Mouse (Mus musculus): ENCODE measurements around the gene H2-K1. TPM values are rescaled to one million over a fixed set of nuclear protein-coding genes. Genes with fewer than 3 reads are reported as not detected.
A peak's percentile ranks its signal among the peaks of the same experiment; 100 is the strongest.

Gene H2-K1
- polyA plus RNA-seq, 1 experiment from 2014 or later: 23.4 TPM

DNA sequence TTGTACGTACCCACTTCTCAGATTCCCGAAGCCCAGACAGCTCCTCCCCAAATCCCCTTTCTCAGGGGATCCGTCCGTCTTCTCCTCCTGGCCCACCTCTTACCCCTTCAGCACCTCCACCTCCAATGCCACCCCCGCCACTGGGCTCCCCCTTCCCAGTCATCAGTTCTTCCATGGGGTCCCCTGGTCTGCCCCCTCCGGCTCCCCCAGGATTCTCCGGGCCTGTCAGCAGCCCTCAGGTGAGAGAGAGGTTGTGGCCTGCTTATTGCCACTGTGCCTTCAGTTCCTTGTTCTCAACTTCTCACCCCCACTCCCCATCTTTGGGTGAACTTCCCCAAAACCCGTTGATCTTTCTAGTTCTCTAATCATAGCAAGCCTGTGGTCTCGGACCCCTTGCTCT, 32.7 kb upstream of the H2-K1 start:
- Histone ChIP-seq H3K27ac (replicated peaks) (peak overlapping the region; percentile 98), H3K36me3 (peaks cover 66% of the 10 kb centered on the region), H3K4me2 (peak overlapping the region; percentile 94), H3K4me3 (peak overlapping the region; percentile 77), H3K4me1 (peaks cover 47% of the 10 kb centered on the region), H3K9ac (peak overlapping the region; percentile 92), H3K27me3 (replicated peaks) (peaks cover 6% of the 10 kb centered on the region), H3K9me3 (no peaks in the 10 kb centered on the region)
- 50% methylated on average over 9 of the region's 9 CpGs for WGBS
- ATAC-seq (ENCODE audit: extremely low read depth, insufficient number of reproducible peaks, low FRiP score, low TSS enrichment): no peak

DNA sequence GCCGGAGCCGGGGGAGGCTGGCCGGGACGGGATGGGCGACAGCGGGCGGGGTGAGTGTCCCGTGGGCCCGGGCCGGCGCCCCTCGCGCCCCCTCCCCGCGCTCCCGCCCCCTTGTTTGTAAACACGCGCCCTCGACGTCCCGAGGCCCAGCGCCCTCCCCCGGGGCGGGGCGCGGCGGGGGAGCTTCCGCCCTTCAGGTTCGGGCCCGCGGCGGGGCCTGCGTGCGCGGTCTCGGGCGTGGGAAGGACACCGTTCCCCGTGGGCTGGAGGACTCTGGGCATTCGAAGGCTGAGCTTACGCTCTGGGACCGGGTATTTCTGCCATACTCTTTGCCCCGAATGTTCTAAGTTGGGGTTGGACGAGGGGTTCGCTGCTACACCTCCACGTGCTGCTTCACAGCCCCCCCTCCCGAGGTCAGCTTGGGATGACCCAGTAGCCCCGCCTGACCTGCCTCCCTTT, 32.1 kb upstream of the H2-K1 start:
- peak overlapping the region; percentile 94 for H3K4me2 ChIP-seq
- peaks cover 49% of the 10 kb centered on the region for H3K4me1 ChIP-seq
- no peaks in the 10 kb centered on the region for H3K9me3 ChIP-seq
- peak overlapping the region; percentile 77 for H3K4me3 ChIP-seq
- ATAC-seq (ENCODE audit: extremely low read depth, insufficient number of reproducible peaks, low FRiP score, low TSS enrichment): peak; percentile 21; the same call in 1 of the 2 replicates
- peaks cover 60% of the 10 kb centered on the region for H3K36me3 ChIP-seq
- peak overlapping the region; percentile 98 for H3K27ac ChIP-seq (replicated peaks)
- no peaks in the 10 kb centered on the region for H3K27me3 ChIP-seq (replicated peaks)
- under 1% methylated on average over 45 of the region's 48 CpGs for WGBS
- peak overlapping the region; percentile 92 for H3K9ac ChIP-seq

DNA sequence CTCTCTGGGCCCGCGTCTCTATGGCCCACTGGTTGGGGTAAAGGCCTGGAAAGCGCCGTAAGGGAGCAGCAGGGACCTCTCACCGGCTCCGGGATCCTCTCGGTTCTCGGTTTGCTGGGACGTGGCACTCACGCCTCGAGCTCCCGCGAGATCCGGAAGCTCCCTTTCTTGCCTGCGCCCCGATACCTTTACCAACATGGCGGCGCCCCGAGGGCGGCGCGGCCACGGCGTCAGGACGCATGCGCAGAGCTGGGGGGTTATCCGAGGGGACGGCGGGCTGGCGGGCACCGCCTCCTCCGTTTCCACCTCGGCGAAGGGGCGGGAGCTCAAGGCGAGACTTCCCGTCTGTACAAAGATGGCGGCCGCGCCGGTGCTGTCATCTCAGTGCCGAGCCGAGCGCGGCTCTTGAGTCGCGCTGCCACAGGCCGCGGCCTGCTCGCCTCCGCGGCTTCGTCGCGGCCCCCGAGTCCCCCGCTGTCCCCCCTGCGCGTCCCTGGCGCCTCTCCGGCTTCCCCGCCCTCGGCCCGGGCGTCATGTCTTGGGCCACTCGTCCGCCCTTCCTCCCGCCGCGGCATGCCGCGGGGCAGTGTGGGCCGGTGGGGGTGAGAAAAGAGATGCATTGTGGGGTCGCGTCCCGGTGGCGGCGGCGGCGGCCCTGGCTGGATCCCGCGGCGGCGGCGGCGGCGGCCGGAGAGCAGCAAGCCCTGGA, 31.5 kb upstream of the H2-K1 start, which contains the start of the genes Slc39a7 and Rxrb:
Gene Slc39a7 (minus strand): TSS at position 218 of the 709 bp plus-strand sequence.
Gene Rxrb (plus strand): TSS at position 348 of the 709 bp plus-strand sequence.
- Histone ChIP-seq H3K36me3 (peaks cover 54% of the 10 kb centered on the region), H3K4me3 (peak within 1 kb of the TSS; percentile 77), H3K4me1 (peaks cover 55% of the 10 kb centered on the region), H3K27ac (replicated peaks) (peak within 1 kb of the TSS; percentile 98), H3K4me2 (peak within 1 kb of the TSS; percentile 94), H3K27me3 (replicated peaks) (no peaks in the 10 kb centered on the region), H3K9ac (peak within 1 kb of the TSS; percentile 92), H3K9me3 (no peaks in the 10 kb centered on the region)
- under 1% methylated on average over 78 of the region's 88 CpGs for WGBS
- peak; percentile 72 for ATAC-seq (ENCODE audit: extremely low read depth, insufficient number of reproducible peaks, low FRiP score, low TSS enrichment)

DNA sequence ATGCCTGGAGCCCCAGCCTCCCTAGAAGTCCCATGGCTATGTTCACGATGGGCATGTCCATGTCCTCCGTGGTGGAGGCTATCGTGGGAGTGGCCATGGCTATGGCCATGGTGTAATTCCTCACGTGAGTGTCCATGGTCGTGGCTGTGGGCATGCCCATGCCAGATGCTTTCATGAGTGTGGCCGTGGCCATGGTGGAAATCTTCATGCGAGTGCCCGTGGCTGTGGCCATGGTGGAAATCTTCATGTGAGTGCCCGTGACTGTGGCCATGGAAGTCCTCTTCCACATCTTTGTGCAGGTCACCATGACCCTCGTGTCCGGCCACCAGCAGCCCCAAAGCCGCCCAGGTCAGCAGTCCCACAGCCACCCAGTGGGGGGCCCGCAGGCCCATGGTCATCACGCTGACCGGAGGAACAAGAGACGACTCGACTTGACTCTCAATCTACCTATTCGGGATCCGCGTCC, 30.7 kb upstream of the H2-K1 start:
- no peaks in the 10 kb centered on the region for H3K9me3 ChIP-seq
- peak overlapping the region; percentile 94 for H3K4me2 ChIP-seq
- no peaks in the 10 kb centered on the region for H3K27me3 ChIP-seq (replicated peaks)
- H3K27ac ChIP-seq (replicated peaks): peak overlapping the region; percentile 98
- peaks cover 62% of the 10 kb centered on the region for H3K4me1 ChIP-seq
- H3K4me3 ChIP-seq: peak overlapping the region; percentile 77
- 2% methylated on average over 20 of the region's 20 CpGs for WGBS
- no peak for ATAC-seq (ENCODE audit: extremely low read depth, insufficient number of reproducible peaks, low FRiP score, low TSS enrichment)
- peaks cover 47% of the 10 kb centered on the region for H3K36me3 ChIP-seq
- peak overlapping the region; percentile 92 for H3K9ac ChIP-seq

DNA sequence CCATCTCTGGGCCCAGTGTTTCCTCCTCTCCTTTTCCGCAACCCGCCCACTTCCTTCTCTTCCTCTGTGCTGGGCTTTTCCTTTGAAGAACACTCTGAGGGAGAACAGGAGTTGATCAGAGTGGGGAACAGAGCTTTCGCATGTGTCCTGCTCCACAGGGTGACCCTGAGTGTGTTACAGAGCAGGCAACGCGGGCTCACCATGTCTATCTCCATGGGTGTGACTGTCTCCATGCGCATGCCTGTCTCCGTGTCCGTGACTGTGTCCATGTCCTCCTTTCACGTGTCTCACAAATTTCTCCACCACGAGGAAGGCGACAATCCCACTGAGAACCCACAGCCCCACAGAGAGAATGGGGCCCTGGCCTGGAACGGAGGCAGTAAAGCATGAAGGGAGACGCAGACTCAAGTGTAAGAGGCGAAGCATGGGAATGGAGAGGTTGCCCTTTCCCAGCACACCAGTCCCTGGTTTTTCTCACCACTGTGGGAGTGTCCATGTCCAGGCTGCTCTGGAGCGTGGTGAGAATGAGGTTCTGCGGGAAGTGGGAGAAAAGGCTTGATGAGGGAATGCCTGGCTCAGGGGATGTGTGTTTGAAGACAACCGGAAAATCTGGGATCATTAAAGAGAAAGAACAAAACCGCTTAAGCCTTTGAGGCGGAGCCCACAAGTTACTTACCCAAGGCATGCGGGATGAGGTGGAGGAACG, 29.9 kb upstream of the H2-K1 start:
- Histone ChIP-seq H3K27ac (replicated peaks) (0 out of 2 replicates have a peak overlapping the region, but pooled peaks have one; percentile 1), H3K4me3 (peak overlapping the region; percentile 77), H3K4me1 (peaks cover 71% of the 10 kb centered on the region), H3K9ac (peak overlapping the region; percentile 92), H3K27me3 (replicated peaks) (no peaks in the 10 kb centered on the region), H3K36me3 (peaks cover 39% of the 10 kb centered on the region), H3K9me3 (no peaks in the 10 kb centered on the region), H3K4me2 (peak overlapping the region; percentile 94)
- 77% methylated on average over 21 of the region's 21 CpGs for WGBS
- ATAC-seq (ENCODE audit: extremely low read depth, insufficient number of reproducible peaks, low FRiP score, low TSS enrichment): no peak

DNA sequence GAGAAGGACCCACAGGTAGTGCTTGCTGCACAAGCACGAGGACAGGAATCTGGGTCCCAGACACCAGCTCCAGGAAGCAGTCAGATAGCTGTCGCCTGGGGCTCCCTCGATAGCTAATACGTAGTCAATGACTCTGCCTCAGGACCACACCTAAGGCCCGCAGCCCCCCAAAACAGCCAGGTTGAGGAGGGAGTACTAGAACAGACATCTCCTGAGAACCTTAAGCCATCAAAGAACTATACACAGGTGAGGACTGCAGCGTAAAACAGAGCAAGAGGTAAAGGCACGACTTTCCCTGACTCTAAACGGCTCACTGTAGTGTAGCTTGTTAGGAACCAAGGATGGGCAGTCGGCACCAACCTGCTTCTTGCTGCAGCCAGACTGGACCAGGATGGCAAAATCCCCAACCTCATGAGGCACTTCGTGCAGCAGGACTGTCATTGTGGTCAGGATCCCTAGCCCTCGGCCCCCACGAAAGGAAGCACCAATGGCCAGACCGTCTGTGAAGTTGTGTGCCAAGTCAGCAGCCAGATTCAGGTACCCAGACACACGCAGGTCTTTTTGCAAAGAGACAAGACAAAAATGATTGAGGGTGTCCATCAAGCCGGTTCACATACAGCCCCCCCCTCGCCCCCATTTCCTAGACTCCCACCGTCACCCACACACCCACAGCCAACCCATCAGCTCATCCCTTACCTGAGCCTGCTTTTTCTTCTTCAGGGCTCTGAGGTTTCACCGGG, 29.2 kb upstream of the H2-K1 start:
- Histone ChIP-seq H3K27me3 (replicated peaks) (no peaks in the 10 kb centered on the region), H3K9me3 (no peaks in the 10 kb centered on the region), H3K27ac (replicated peaks) (no peak overlapping the region), H3K9ac (peak overlapping the region; percentile 92), H3K36me3 (peaks cover 34% of the 10 kb centered on the region), H3K4me1 (peaks cover 71% of the 10 kb centered on the region), H3K4me3 (peak overlapping the region; percentile 77), H3K4me2 (peak overlapping the region; percentile 94)
- no peak for ATAC-seq (ENCODE audit: extremely low read depth, insufficient number of reproducible peaks, low FRiP score, low TSS enrichment)
- 87% methylated on average over 18 of the region's 18 CpGs for WGBS

DNA sequence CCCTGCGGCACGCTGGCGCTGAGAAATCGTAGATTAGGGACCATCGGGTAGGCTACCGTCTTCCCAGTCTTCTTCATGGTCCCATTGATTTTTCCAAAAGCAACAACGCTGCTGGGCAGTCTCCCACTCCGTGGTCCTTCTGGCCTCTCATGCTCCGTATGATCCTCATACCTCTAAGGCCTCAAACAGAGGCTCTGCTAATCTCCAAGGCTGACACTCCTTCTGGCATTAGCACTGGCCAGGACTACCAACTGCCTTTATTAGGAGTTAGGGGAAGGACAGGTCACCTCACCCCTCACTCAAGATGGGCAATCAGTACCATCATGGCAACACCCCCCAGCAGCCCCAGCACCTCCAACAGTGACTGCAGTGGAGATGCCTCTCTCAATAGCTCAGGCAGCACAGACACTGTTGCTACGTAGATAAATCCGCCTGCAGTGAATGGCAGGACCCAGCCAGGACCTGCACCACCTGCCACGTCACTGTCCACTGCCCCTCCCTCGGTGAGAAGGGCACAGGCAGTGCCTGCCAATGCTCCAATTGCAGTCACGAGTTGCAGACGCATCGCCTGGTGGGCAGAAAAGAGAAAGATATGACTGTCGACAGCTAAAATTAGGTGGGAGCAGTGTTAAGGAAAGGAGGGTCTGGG, 28.5 kb upstream of the H2-K1 start:
- ATAC-seq (ENCODE audit: extremely low read depth, insufficient number of reproducible peaks, low FRiP score, low TSS enrichment): no peak
- Histone ChIP-seq H3K4me3 (peak overlapping the region; percentile 87), H3K27ac (replicated peaks) (peak overlapping the region; percentile 79; the same call in 1 of the 2 replicates), H3K4me1 (peaks cover 71% of the 10 kb centered on the region), H3K9ac (peak overlapping the region; percentile 58; the same call in 1 of the 2 replicates), H3K4me2 (peak overlapping the region; percentile 98), H3K9me3 (no peaks in the 10 kb centered on the region), H3K27me3 (replicated peaks) (no peaks in the 10 kb centered on the region), H3K36me3 (peaks cover 27% of the 10 kb centered on the region)
- 71% methylated on average over 17 of the region's 17 CpGs for WGBS

DNA sequence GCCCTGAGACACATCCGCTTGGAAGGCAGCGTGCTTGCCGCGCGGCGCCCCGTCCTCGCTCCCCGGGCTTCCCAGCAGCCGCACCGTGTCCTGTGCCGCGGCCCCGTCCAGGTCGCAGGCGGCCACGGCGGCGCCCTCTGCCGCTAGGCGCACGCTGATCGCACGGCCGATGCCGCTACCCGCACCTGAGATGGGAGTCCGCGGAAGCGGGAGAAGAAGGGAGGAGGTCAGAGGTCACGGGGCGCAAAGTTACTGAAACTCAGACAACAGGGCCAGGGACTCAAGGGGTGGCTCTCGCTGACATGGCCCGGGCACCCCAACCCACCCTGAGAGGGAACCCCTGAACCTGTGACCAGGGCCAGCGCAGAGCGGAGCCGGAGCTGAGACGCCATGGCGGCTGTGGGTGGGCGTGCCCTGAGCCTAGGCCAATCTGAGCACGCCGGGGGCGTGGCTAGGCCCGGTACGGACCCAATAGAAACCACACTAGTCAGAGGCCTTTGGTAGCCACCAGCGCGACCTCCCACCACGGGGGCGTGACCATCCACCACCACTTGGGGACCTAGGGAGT, 27.6 kb upstream of the H2-K1 start, which contains the start of gene H2-Ke6:
Gene H2-Ke6 (minus strand): TSS at position 405 of the 568 bp plus-strand sequence.
- peak within 1 kb of the TSS; percentile 79 for H3K27ac ChIP-seq (replicated peaks)
- WGBS: under 1% methylated on average over 49 of the region's 49 CpGs

DNA sequence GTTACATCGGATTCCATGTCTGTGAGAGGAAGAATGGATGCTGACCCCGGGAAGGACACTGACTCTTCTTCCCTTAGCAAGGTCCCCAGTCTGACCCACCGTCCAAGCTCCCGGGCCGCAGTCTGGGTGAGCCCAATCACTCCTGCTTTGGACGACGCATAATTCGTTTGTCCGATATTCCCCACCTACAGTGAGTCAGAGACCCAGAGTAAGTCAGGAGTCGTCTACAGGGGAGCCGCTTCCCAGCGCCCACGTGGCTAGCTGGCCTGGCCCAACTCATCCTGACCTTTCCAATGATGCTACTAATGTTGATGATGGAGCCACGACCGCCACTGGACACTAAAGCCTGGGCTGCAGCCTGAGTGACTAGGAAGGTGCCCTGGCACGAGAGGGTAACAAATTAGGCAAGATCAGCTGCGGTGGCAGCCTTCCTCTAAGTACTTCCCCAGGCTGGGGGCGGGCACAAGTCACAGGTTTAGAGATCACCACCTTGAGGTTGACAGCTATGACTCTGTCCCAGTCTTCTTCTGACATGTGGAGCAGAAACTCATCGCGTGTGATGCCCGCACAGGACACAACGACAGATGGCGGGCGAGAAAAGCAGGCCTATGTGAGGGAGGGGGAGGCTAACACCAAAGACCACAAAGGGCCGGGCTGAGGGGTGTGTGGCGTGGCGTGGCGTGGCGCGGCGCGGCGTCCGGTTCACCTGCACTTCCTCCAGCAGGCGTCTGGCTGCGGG, 26.9 kb upstream of the H2-K1 start:
- Histone ChIP-seq H3K36me3 (peaks cover 36% of the 10 kb centered on the region), H3K9me3 (no peaks in the 10 kb centered on the region), H3K27me3 (replicated peaks) (no peaks in the 10 kb centered on the region), H3K4me1 (peaks cover 61% of the 10 kb centered on the region), H3K9ac (peak overlapping the region; percentile 88), H3K4me2 (peak overlapping the region; percentile 98), H3K27ac (replicated peaks) (peak overlapping the region; percentile 79), H3K4me3 (peak overlapping the region; percentile 87)
- WGBS: 10% methylated on average over 36 of the region's 36 CpGs
- no peak for ATAC-seq (ENCODE audit: extremely low read depth, insufficient number of reproducible peaks, low FRiP score, low TSS enrichment)

More for the DNA sequence above, 27.6 kb upstream of the H2-K1 start, which contains the start of gene H2-Ke6:
- peak; percentile 63 for ATAC-seq (ENCODE audit: extremely low read depth, insufficient number of reproducible peaks, low FRiP score, low TSS enrichment)
- Histone ChIP-seq H3K4me1 (peaks cover 64% of the 10 kb centered on the region), H3K9me3 (no peaks in the 10 kb centered on the region), H3K36me3 (peaks cover 30% of the 10 kb centered on the region), H3K4me3 (peak within 1 kb of the TSS; percentile 87), H3K4me2 (peak within 1 kb of the TSS; percentile 98), H3K27me3 (replicated peaks) (no peaks in the 10 kb centered on the region), H3K9ac (peak within 1 kb of the TSS; percentile 88)

DNA sequence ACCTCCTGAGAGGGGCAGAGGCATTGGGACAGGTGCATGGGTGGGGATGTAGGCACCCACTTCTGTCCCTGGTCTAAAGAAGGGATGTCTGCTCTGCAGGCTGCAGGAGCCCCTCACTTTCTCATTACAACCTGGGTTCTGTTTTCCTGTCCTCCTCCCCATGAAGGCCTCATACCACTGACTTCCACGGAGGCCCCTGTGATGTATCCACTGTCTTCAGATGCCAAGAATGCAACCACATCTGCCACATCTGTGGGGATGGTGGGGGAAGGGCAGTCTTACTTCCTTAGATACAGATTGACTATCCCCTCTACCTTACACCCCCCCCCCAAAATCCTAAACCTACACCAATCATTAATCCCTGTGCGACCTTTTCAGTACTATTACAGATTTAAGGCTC, 26.1 kb upstream of the H2-K1 start:
- peak overlapping the region; percentile 87 for H3K4me3 ChIP-seq
- WGBS: 46% methylated on average over 2 of the region's 2 CpGs
- H3K27ac ChIP-seq (replicated peaks): no peak overlapping the region
- H3K9me3 ChIP-seq: no peaks in the 10 kb centered on the region
- H3K9ac ChIP-seq: peak overlapping the region; percentile 88; the same call in 1 of the 2 replicates
- H3K4me2 ChIP-seq: peak overlapping the region; percentile 98
- no peaks in the 10 kb centered on the region for H3K27me3 ChIP-seq (replicated peaks)
- no peak for ATAC-seq (ENCODE audit: extremely low read depth, insufficient number of reproducible peaks, low FRiP score, low TSS enrichment)
- peaks cover 61% of the 10 kb centered on the region for H3K4me1 ChIP-seq
- H3K36me3 ChIP-seq: peaks cover 45% of the 10 kb centered on the region
